Mouse (Mus musculus): ENCODE results near the gene Nfkbie.

Gene Nfkbie

GRCm38 (mm10) chr17:45580958-45581477 is 25.5 kb downstream of the Nfkbie start:
- in situ Hi-C loops (cut with MboI) = loop anchor here (5.0 kb wide), 1 partner anchor 46 kb away; no protein-coding TSS in a partner anchor

GRCm38 (mm10) chr17:45581567-45581983 is 26.1 kb downstream of the Nfkbie start:
- in situ Hi-C loops (cut with MboI) = loop anchor here (5.0 kb wide), 1 partner anchor 46 kb away; no protein-coding TSS in a partner anchor

- in situ Hi-C loops (cut with MboI) = loop anchor here (5.0 kb wide), 1 partner anchor 45 kb away; no protein-coding TSS in a partner anchor
Measured at GRCm38 (mm10) chr17:45582188-45582587, 26.7 kb downstream of the Nfkbie start.

DNA sequence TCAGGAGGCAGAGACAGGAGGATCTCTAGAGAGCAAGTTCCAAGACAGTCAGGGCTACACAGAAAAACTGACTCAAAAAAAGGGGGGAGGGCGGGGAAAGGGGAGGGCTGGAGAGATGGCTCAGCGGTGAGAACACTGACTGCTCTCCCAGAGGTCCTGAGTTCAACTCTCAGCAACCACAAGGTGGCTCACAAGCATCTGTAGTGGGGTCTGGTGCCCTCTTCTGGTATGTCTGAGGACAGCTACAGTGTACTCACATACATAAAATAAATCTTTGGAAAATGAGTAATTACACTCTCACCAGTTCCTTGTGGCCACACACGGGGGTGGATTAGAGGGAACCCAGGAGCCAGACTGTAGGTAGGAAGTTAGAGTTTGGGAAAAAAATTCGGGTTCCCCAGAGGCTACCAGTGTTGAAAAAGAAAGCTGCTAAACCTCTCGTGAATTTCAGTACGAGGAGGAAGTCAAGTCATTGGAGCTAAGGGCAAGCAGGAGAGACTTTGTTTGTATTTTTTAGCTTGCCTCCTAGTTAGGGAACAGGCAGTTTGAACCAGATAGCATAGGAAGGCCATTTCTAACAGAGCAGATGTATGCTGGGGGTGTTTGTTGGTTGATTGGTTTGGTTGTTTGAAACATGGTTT is 27.3 kb downstream of the Nfkbie start:
- in situ Hi-C loops (cut with MboI) = loop anchor here (5.0 kb wide), 1 partner anchor 44 kb away; no protein-coding TSS in a partner anchor

DNA sequence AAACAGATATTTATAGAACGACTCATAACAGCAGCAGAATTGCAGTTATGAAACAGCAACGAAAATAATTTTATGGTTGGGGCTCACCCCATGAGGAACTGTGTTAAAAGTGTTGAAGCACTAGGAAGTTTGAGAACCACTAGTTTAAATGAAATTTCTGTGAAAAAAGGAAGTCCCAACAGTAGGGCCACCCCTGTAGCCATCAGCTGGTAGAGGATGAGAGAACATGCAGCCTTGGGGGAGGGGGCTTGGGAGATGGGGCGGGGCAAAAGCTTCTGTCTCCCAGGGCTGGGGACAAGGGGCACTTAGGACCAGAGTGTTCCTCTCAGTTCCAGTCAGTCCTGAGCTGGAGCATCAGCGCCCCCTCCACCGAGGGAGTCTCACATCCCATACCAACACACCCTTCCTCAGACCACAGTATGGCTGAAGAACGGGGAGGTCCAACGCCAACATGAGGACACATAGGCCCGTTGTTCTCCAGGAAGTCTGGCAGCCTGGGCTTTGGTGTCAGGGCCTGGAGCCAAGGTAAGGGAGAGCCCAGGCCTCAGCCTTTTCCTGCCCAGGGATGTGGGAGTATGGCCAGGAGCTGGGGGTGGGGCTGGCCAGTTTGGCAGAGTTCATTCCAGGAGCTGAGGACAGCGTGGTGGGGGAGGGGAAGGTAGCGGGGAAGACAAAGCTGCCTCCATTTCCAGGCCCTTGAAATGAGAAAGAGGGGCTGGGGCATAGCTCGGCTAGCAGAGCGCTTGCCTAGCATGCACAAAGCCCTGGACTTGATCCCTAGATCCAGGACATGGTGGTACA is 28.8 kb downstream of the Nfkbie start:
- in situ Hi-C loops (cut with MboI) = loop anchor here (5.0 kb wide), 1 partner anchor 43 kb away; no protein-coding TSS in a partner anchor

- in situ Hi-C loops (cut with MboI) = loop anchor here (5.0 kb wide), 1 partner anchor 42 kb away; no protein-coding TSS in a partner anchor
Measured at GRCm38 (mm10) chr17:45584939-45585678, 29.6 kb downstream of the Nfkbie start.

- in situ Hi-C loops (cut with MboI) = no loop called here
Measured at GRCm38 (mm10) chr17:45585725-45586448, 30.4 kb downstream of the Nfkbie start.

- in situ Hi-C loops (cut with MboI) = no loop called here
Measured at GRCm38 (mm10) chr17:45586449-45586837, 30.9 kb downstream of the Nfkbie start.

DNA sequence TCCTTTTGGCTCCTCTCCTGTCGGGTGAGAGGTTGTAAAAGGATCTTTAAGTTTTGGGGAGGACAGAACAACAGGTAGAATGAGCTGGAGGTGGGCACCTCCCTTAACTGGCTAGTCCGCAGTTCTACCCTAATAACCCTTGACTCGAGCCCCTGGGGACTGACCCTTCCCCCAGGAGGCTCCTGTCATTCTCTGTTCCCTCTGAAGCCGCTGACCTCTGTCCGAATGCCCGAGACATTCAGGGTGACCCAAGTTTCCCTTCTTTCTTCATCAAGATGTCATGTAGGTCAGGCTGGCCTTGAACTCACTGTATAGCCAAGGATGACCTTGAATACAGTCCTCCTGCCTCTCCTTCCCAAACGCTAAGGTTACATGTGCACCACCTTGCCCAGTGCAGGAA is 32.9 kb downstream of the Nfkbie start:
- in situ Hi-C loops (cut with MboI) = no loop called here

- in situ Hi-C loops (cut with MboI) = no loop called here
Measured at GRCm38 (mm10) chr17:45589236-45589635, 33.7 kb downstream of the Nfkbie start.

- in situ Hi-C loops (cut with MboI) = no loop called here
Measured at GRCm38 (mm10) chr17:45589844-45590243, 34.3 kb downstream of the Nfkbie start.

DNA sequence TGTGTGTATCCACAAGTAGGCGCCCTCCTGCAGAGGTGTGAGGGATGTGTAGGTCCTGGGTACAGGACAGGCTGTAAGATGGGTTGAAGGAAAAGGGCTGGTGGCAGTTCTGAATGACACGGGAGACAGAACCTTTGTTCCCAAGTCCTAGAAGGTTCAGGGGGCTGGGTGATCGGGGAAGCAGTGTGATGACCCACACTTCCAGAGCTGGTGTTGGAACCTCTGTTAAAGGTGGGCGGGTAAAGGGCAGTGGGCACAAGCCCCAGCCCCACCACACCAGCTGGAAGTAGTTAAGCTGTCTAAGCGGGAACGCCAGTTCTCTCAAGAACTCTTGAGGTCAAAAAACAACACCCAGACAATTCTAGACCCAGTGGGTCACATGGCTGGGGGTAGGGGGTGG is 34.9 kb downstream of the Nfkbie start:
- in situ Hi-C loops (cut with MboI) = no loop called here

- in situ Hi-C loops (cut with MboI) = no loop called here
Measured at GRCm38 (mm10) chr17:45591701-45592605, 36.5 kb downstream of the Nfkbie start.

GRCm38 (mm10) chr17:45592606-45593431 is 37.3 kb downstream of the Nfkbie start:
- in situ Hi-C loops (cut with MboI) = no loop called here

DNA sequence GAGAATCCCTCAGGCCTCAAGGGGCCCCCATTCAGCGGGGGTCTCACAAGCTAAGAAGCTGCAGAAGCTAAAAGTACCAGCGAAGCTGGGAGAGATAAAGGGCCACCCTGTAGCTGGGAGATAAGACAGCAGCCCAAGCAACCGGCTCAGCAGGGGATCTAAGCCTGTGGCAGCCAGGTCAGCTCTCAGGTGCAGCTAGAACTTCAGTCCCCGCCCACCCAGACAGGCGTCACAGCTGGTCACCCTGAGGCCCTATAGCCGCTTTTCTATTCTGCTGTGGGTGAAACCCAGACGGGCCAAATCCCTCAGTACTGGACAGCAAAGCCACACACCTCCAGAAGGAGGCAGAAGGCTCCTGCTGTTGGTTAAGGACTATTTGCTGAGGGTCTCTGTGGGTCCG is 38.0 kb downstream of the Nfkbie start:
- in situ Hi-C loops (cut with MboI) = no loop called here

DNA sequence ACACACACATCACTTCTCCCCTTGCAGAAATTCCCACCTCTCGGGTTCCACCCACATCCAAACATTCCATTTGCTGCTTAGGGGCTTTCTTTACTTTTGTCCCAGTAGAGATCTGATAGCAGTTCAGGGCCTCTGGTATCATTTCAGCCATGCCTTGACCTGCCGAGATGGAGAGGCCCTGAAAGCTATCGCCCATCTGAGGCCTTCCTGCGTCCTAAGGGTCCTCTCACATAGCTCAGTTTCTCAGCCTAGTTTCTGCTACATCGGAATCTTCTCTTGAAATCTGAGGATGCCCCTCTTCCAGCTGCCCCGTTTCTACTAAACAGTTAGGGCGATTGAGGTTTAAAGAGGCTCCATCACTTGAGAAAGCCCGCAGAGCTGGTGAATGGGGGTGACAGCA is 38.7 kb downstream of the Nfkbie start:
- in situ Hi-C loops (cut with MboI) = no loop called here

DNA sequence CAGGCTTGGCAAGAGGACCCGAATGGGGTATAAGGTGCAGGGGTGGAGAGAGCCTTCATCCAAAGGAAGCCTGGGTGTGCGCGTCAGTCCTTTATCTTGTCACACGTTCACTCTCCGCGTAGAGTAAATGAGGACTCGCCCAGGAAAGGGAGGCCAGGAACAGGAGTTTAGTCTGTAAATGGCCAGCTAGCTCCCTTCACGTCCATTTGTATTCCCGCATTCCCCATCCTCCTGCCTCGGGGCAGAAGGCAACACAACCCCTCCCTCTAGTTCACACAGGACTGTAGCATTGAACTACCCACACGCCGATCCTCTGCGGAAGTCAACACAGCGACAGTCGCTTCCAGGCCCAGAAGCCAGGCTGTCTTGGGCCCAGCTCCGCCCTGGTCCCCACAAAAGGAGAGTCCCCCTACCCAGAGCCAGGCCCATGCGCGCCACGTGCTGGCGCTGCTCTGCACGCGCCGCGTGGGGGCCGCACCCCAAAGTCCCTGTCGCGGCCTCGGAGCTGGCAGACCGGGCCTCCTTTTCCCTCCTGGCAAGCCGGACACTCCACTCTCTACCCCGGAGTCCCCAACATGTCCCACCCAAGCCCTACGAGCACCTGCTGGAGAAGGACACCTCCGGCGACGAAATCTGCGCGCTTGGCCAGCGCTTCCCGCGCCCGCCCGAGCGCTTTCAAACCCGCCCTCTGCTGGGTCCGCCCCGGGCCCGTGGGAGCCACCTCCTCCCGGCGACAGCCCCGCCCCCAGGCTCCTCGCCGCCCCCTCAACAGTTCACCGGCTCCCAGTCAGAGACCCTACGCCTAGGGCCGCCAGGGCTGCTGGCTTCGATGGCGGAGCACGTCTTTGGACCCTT is 39.6 kb downstream of the Nfkbie start:
- in situ Hi-C loops (cut with MboI) = no loop called here

GRCm38 (mm10) chr17:45595736-45596390 is 40.4 kb downstream of the Nfkbie start:
- in situ Hi-C loops (cut with MboI) = no loop called here
